Mouse (Mus musculus) lung, embryonic 15.5 days (tissue): ENCODE data around the gene Prdx2. TPM values are rescaled to one million over a fixed set of nuclear protein-coding genes. Genes with fewer than 3 reads are reported as not detected.

Experiments
- ATAC-seq: fragments of 200-750 bp; cut with Nextera tagmentation; 2 replicates; pipeline ENCODE4 v1.8.0; 2017; ENCODE audit warnings: moderate number of reproducible peaks, borderline replicate concordance; ENCODE audit not compliant: low FRiP score, low TSS enrichment; ENCODE audit errors: extremely low read depth
- H3K27ac ChIP-seq: fragments of 300-500 bp; sonication (generic); 2 replicates; pipeline ENCODE4 v1.5.1; 2015; ENCODE audit warnings: moderate library complexity, mild to moderate bottlenecking, inconsistent platforms
- H3K27me3 ChIP-seq: fragments of 300-500 bp; sonication (generic); 2 replicates; pipeline ENCODE4 v1.6.1; 2015; ENCODE audit warnings: inconsistent platforms
- H3K36me3 ChIP-seq: fragments of 300-500 bp; sonication (generic); 2 replicates; pipeline ENCODE4 v1.6.1; 2015; ENCODE audit warnings: inconsistent platforms
- H3K4me1 ChIP-seq: fragments of 300-500 bp; sonication (generic); 2 replicates; pipeline ENCODE4 v1.6.1; 2015; ENCODE audit warnings: inconsistent platforms
- H3K4me2 ChIP-seq: fragments of 300-500 bp; sonication (generic); 2 replicates; pipeline ENCODE4 v1.6.1; 2015; ENCODE audit warnings: inconsistent platforms, mild to moderate bottlenecking, moderate library complexity
- H3K4me3 ChIP-seq: fragments of 300-500 bp; sonication (generic); 2 replicates; pipeline ENCODE4 v1.5.1; 2015; ENCODE audit warnings: mild to moderate bottlenecking, inconsistent platforms
- H3K9ac ChIP-seq: fragments of 300-500 bp; sonication (generic); 2 replicates; pipeline ENCODE4 v1.6.1; 2015; ENCODE audit warnings: inconsistent platforms
- H3K9me3 ChIP-seq: fragments of 300-500 bp; sonication (generic); 2 replicates; pipeline ENCODE4 v1.6.1; 2016; ENCODE audit warnings: inconsistent platforms
- WGBS: fragments of 180-500 bp; shearing (Covaris S2); methylation state at CpG from one replicate; pipeline ENCODE4 v1.1.7; 2015; 5-methylcytosine and 5-hydroxymethylcytosine counted together
- polyA plus RNA-seq: library from polyadenylated mRNA; unstranded; fragments of >200 nt; fragmentation: Nextera tagmentation; extraction: Ambion mirVana; gene quantifications from 2 replicates; pipeline ENCODE4 v1.2.1, GENCODE M21; 2015

Prdx2 gene
- polyA plus RNA-seq, 1 experiment from 2014 or later = 727 TPM

- H3K4me3 ChIP-seq = peak within 1 kb of the TSS; percentile 32
- H3K9ac ChIP-seq = no peak within 1 kb of the TSS
- under 1% methylated on average over 47 of the region's 50 CpGs for WGBS
- peaks cover 75% of the 10 kb centered on the region for H3K27me3 ChIP-seq
- no peaks in the 10 kb centered on the region for H3K36me3 ChIP-seq
- H3K4me1 ChIP-seq = peaks cover 12% of the 10 kb centered on the region
- peak within 1 kb of the TSS; percentile 64 for H3K4me2 ChIP-seq
- no peak within 1 kb of the TSS for H3K27ac ChIP-seq
- no peaks in the 10 kb centered on the region for H3K9me3 ChIP-seq
- ATAC-seq = no peak; the same call in 1 of the 2 replicates
Measured at GRCm38 (mm10) chr8:84936962-84937546, 32.3 kb upstream of the Prdx2 start, which contains the start of gene Mast1. Mast1 (minus strand) TSS chr8:84937359.

- H3K4me2 ChIP-seq = peak overlapping the region; percentile 64
- no peak overlapping the region for H3K9ac ChIP-seq
- no peak overlapping the region for H3K27ac ChIP-seq
- no peaks in the 10 kb centered on the region for H3K9me3 ChIP-seq
- H3K4me3 ChIP-seq = no peak overlapping the region
- H3K36me3 ChIP-seq = no peaks in the 10 kb centered on the region
- H3K27me3 ChIP-seq = peaks cover 74% of the 10 kb centered on the region
- WGBS = 56% methylated on average over 13 of the region's 13 CpGs
- ATAC-seq = no peak
- peaks cover 12% of the 10 kb centered on the region for H3K4me1 ChIP-seq
Measured at GRCm38 (mm10) chr8:84937620-84938485, 31.5 kb upstream of the Prdx2 start.

- Histone ChIP-seq H3K36me3 (no peaks in the 10 kb centered on the region), H3K9me3 (no peaks in the 10 kb centered on the region), H3K27me3 (peaks cover 76% of the 10 kb centered on the region), H3K4me2 (no peak overlapping the region), H3K4me1 (peaks cover 22% of the 10 kb centered on the region), H3K27ac (no peak overlapping the region), H3K9ac (no peak overlapping the region), H3K4me3 (no peak overlapping the region)
- no peak for ATAC-seq
- 20% methylated on average over 4 of the region's 4 CpGs for WGBS
Measured at GRCm38 (mm10) chr8:84943699-84944098, 25.7 kb upstream of the Prdx2 start.

- Histone ChIP-seq H3K4me1 (peaks cover 22% of the 10 kb centered on the region), H3K27ac (no peak overlapping the region), H3K4me2 (0 out of 2 replicates have a peak overlapping the region, but pooled peaks have one; percentile 7), H3K9me3 (no peaks in the 10 kb centered on the region), H3K4me3 (no peak overlapping the region; the same call in 1 of the 2 replicates), H3K36me3 (no peaks in the 10 kb centered on the region), H3K9ac (no peak overlapping the region), H3K27me3 (peaks cover 71% of the 10 kb centered on the region)
- ATAC-seq = no peak
- 3% methylated on average over 26 of the region's 26 CpGs for WGBS
Measured at GRCm38 (mm10) chr8:84944478-84945160, 24.8 kb upstream of the Prdx2 start.

GRCm38 (mm10) chr8:84945235-84945632 is 24.2 kb upstream of the Prdx2 start:
- WGBS = 5% methylated on average over 11 of the region's 11 CpGs
- ATAC-seq = no peak
- peaks cover 22% of the 10 kb centered on the region for H3K4me1 ChIP-seq
- peaks cover 77% of the 10 kb centered on the region for H3K27me3 ChIP-seq
- no peaks in the 10 kb centered on the region for H3K9me3 ChIP-seq
- no peaks in the 10 kb centered on the region for H3K36me3 ChIP-seq
- peak overlapping the region; percentile 78 for H3K4me2 ChIP-seq
- no peak overlapping the region for H3K9ac ChIP-seq
- peak overlapping the region; percentile 41; the same call in 1 of the 2 replicates for H3K4me3 ChIP-seq
- H3K27ac ChIP-seq = no peak overlapping the region

- peak; percentile 35; the same call in 1 of the 2 replicates for ATAC-seq
- H3K27me3 ChIP-seq = peaks cover 82% of the 10 kb centered on the region
- peaks cover 22% of the 10 kb centered on the region for H3K4me1 ChIP-seq
- H3K9me3 ChIP-seq = no peaks in the 10 kb centered on the region
- WGBS = under 1% methylated on average over 49 of the region's 67 CpGs
- H3K27ac ChIP-seq = no peak overlapping the region
- H3K4me3 ChIP-seq = peak overlapping the region; percentile 41
- peak overlapping the region; percentile 78 for H3K4me2 ChIP-seq
- no peaks in the 10 kb centered on the region for H3K36me3 ChIP-seq
- no peak overlapping the region for H3K9ac ChIP-seq
Measured at GRCm38 (mm10) chr8:84945633-84946527, 23.5 kb upstream of the Prdx2 start.

- Histone ChIP-seq H3K9ac (no peak within 1 kb of the TSS), H3K9me3 (no peaks in the 10 kb centered on the region), H3K4me2 (peak within 1 kb of the TSS; percentile 78), H3K36me3 (no peaks in the 10 kb centered on the region), H3K27me3 (peaks cover 86% of the 10 kb centered on the region), H3K4me3 (peak within 1 kb of the TSS; percentile 41), H3K27ac (no peak within 1 kb of the TSS), H3K4me1 (peaks cover 22% of the 10 kb centered on the region)
- WGBS = 10% methylated on average over 17 of the region's 17 CpGs
- ATAC-seq = peak; percentile 45; the same call in 1 of the 2 replicates
Measured at GRCm38 (mm10) chr8:84946528-84947240, 22.7 kb upstream of the Prdx2 start, which contains the start of gene Rtbdn. Rtbdn (plus strand) TSS chr8:84946991.

- Histone ChIP-seq H3K27me3 (peaks cover 86% of the 10 kb centered on the region), H3K9me3 (no peaks in the 10 kb centered on the region), H3K9ac (no peak overlapping the region), H3K4me3 (no peak overlapping the region), H3K36me3 (no peaks in the 10 kb centered on the region), H3K4me2 (no peak overlapping the region), H3K27ac (no peak overlapping the region), H3K4me1 (peaks cover 22% of the 10 kb centered on the region)
- WGBS = 12% methylated on average over 9 of the region's 9 CpGs
- no peak for ATAC-seq
Measured at GRCm38 (mm10) chr8:84947241-84947545, 22.2 kb upstream of the Prdx2 start.

GRCm38 (mm10) chr8:84949753-84950152 is 19.6 kb upstream of the Prdx2 start:
- H3K4me1 ChIP-seq = peaks cover 27% of the 10 kb centered on the region
- H3K9ac ChIP-seq = no peak overlapping the region
- no peaks in the 10 kb centered on the region for H3K9me3 ChIP-seq
- H3K4me2 ChIP-seq = no peak overlapping the region
- H3K4me3 ChIP-seq = no peak overlapping the region
- no peak overlapping the region for H3K27ac ChIP-seq
- H3K36me3 ChIP-seq = no peaks in the 10 kb centered on the region
- peaks cover 76% of the 10 kb centered on the region for H3K27me3 ChIP-seq
- 19% methylated on average over 12 of the region's 12 CpGs for whole genome bisulfite sequencing
- no peak for ATAC-seq

- peak; percentile 13; the same call in 1 of the 2 replicates for ATAC-seq
- 7% methylated on average over 18 of the region's 18 CpGs for WGBS
- Histone ChIP-seq H3K27me3 (peaks cover 48% of the 10 kb centered on the region), H3K36me3 (peaks cover 7% of the 10 kb centered on the region; the same call in 1 of the 2 replicates), H3K27ac (no peak overlapping the region), H3K9me3 (no peaks in the 10 kb centered on the region), H3K4me2 (no peak overlapping the region), H3K9ac (no peak overlapping the region), H3K4me3 (no peak overlapping the region), H3K4me1 (peaks cover 6% of the 10 kb centered on the region; the same call in 1 of the 2 replicates)
Measured at GRCm38 (mm10) chr8:84952612-84953255, 16.7 kb upstream of the Prdx2 start.
